Mouse (Mus musculus) heart, postnatal 0 days (tissue): ENCODE results near the gene Pgrmc2.

Source experiments
- CTCF ChIP-seq: IDR thresholded peaks from 2 replicates; pipeline ENCODE4 v1.5.1; 2016; ENCODE audit warnings: antibody characterized with exemption, control low read depth, low read depth
- EP300 ChIP-seq: IDR thresholded peaks from 2 replicates; pipeline ENCODE4 v1.6.1; 2016; ENCODE audit warnings: antibody characterized with exemption, low read depth

DNA sequence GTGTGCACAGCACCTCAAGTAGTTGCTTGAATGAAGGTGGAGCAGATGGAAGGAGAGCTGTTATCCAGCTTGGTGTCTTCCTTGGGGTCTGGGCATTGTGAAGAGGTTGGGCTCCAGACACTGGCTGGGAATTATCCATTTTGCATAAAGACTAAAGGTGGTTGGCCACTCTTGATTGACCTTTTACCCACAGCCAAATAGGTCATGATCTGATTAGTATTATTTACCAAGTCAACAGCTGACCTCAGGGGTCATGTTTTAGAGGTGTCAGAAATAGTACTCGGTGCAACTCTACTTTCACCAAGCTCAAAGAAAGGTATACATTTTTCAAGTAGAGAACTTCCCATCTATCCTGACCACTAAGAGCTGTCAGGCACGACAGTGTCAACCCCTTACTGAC is 17.5 kb downstream of the Pgrmc2 start:
- TF ChIP-seq CTCF = no peak
- TF ChIP-seq EP300 = no peak
